Mouse (Mus musculus): Measurements from ENCODE around the gene Lpcat3.
"Not testable (repeated sequence)": the region's sequence is repeated elsewhere in the genome, so short reads cannot be mapped to it uniquely, and the experiment has no call there.

The Lpcat3 gene
- long read RNA-seq, experiment 1, transcript Lpcat3-201 (13 exons, 2,281 nt): major isoform, 103 of 129 reads
- long read RNA-seq, experiment 1, partial matches to known transcripts: 21 of 129 reads
- long read RNA-seq, experiment 1, other reads (novel, unspliced or antisense): 5 of 129 reads
- long read RNA-seq, experiment 2, transcript Lpcat3-201 (13 exons, 2,281 nt): major isoform, 67 of 113 reads
- long read RNA-seq, experiment 2, partial matches to known transcripts: 34 of 113 reads
- long read RNA-seq, experiment 2, other reads (novel, unspliced or antisense): 11 of 113 reads

DNA sequence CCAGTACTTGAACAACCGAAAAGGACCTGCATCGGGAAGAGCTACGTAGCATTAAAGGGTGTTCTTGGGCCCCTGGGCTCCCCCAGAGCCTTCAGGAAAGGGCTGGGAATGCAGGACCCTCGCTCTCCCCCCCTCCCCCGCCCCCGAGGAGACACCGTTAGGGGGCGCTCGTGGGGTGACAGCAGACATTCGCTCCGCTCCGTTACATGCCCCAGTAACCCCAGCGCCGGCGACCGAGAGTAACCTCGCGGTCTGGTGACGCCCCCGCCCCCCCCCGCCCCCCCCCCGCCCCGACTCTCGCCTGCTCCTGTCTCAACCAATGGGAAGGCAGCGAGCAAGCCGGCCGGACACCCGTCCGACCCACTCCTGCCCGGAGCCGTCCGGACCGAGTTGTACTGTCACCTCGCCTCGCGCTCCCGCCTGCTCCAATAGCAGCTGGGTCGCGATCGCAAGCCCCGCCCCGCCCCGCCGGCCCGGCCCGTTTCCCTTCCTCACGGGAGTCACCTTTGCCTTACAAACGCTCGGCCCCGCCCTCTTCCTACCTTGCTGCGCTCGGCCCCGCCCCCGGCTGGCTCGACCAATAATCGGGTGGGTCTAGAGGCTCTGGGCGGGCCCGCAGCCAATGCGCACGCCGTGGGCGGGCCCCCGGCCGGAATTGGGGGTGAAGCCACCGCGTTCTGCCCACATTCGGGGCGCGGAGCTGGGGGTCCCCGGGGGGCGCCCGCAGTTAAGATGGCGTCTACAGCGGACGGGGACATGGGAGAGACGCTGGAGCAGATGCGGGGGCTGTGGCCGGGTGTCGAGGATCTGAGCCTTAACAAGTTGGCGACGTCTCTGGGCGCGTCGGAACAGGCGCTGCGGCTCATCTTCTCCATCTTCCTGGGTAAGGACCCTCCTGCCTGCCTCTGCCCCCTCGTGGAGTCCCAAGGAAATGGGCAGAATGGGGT, at the start of gene Lpcat3:
Gene Lpcat3 (plus strand): TSS at position 551 of the 947 bp plus-strand sequence.
- intact Hi-C loops (cut with DNase I): loop anchor here (5.0 kb wide), 1 partner anchor 40 kb away; no protein-coding TSS in a partner anchor

DNA sequence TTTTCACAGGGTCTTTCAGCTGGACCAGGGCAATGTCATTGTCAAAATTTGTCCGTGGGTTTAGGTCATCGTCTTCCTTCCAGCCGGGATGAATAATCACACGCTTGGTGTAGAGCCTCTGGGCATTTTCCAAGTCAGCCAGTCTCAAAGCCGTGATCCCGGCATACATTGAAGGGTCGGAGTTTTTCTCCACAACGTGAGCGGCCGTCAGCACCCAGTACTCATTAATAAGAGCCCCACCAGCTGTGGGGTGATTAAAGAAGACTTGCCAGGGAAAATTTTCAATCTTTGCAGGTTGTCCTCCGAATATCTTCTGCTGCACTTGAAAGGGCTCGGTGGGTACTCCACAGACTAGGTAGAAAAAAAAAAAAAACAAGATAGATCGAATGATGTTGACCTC, 37.2 kb upstream of the Lpcat3 start:
- intact Hi-C loops (cut with DNase I): no loop called here

DNA sequence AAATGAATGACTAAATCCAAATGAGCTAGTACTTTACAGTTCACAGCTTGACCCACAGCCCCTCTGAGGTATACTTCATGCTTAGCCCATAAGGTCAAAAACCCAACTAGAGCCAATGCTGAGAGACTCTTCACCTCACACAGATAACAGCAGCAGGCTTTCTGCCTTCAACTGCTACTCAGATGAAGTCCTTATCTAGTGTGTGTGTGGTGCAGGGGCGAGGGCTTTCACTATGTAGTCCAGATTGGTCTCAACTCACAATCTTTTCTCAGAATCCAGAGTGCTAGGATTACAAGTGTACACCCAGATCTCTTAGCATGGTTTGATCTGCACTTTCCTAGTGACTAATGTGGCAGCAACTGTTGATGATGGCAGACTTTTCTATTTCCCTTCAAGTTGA, 36.6 kb upstream of the Lpcat3 start:
- intact Hi-C loops (cut with DNase I): not testable (repeated sequence)

DNA sequence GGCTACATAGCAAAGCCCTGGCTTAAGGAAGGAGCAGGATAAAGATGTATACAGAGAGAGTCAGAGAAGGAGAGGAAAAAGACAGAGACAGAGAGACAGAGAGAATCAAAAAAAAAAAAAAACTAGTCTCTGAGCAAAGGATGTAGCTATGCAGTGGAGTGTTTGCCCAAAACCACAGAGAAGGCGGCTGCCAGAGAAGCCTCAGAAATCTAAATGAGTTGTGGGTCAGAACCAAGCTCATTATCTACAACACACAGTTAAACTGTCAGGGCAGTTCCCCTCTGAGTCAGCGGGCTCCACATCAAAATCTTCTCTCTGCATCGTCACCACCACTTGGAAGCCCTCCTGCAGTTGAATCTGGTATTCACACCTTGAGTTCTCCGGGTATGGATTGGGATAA, 32.1 kb upstream of the Lpcat3 start:
- intact Hi-C loops (cut with DNase I): loop anchor here (10.0 kb wide), 1 partner anchor 146 kb away; no protein-coding TSS in a partner anchor

DNA sequence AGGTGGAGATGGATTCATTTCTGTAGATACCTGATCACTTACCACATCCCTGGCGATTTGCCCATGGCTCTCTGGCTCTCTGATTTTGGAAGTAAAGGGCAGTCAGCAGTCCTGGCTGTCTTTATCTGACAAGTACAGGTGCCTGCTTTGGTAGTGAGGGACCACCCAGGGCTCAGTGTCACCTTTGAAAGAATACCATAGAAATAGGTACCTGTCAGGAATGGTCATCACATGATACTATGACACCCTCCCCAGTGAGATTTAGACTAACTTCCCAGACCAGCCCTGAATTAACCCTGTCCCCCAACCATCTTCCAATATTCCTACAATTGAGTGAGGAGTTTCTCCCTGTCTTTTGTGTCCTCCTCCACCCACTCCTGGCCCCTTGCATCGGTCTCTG, 26.8 kb upstream of the Lpcat3 start, which contains the start of gene C1s2:
Gene C1s2 (minus strand): TSS at position 101 of the 400 bp plus-strand sequence.
- intact Hi-C loops (cut with DNase I): loop anchor here (5.0 to 10.0 kb wide), 2 partner anchors 64 to 151 kb away; partner anchors contain the start of gene C1rb

DNA sequence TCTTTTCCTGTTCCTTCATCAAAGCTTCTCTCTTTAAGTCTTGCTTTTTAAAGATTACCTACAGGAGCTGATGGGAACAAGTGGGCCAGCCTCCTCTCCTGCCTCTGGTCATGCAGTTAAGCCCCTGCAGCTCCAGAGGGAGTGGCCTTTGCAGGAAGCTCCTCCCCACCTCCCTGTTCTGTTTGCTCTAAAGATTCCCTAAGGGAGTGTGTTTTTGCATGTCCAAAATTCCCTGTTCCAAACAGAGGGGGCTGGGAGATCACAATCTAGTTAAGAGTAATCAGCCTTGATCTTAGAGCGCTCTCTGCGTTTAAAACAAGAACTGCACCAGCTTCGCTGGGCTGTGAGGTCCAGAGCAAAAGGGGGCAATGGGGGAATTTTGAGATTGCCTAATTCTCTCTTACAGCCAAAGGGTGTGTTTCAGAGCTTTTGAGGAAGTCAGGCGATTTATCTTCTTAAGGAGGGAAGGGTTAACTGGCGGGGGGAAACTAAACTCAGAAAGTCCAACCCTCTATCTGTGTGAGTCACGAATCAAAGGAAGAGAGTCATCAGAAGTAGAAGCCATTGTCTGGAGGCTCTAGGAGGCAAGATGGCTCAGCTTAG, 25.9 kb upstream of the Lpcat3 start:
- intact Hi-C loops (cut with DNase I): loop anchor here (5.0 to 10.0 kb wide), 2 partner anchors 65 to 152 kb away; partner anchors contain the start of gene C1rb

DNA sequence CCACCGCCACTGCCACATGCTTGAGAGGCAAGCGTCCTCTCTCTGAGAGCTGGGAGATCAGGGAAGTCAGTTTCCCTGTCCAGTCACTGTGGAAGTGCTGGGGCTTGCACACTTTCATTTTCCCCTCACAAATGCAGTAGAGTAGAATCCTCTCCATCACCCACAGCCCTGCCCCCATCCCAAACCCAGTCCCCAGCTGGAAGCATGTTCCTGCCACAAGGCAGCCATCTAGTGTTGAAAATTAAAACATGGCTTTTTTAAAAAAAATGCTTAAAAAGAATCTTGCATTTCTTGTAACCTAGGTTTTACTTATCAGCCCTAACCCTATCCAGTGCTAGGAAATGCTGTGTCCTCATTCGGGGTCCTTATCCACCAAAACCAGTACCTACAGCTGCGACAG, 22.8 kb upstream of the Lpcat3 start:
- intact Hi-C loops (cut with DNase I): loop anchor here (2.0 to 5.0 kb wide), 2 partner anchors 47 to 119 kb away; no protein-coding TSS in a partner anchor

DNA sequence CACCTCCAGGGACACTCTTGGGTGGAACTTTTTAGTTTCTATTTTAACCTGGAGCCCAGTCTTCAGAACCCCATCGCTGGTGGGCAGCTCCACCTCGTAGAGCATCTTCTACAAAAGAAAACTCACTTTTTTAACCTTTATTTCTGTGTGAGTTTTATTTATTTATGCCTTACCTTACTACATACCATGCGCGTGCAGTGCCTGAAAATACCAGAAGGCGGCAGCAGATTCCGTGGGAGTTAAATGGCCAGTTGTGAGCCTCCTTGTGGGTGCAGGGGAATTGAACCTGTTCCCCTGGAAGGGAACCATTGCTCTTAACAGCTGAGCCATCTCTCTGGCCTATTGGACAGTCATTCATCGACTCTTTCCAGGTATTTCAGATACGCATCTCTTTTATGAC, 21.8 kb upstream of the Lpcat3 start:
- intact Hi-C loops (cut with DNase I): loop anchor here (2.0 to 5.0 kb wide), 2 partner anchors 46 to 118 kb away; no protein-coding TSS in a partner anchor

DNA sequence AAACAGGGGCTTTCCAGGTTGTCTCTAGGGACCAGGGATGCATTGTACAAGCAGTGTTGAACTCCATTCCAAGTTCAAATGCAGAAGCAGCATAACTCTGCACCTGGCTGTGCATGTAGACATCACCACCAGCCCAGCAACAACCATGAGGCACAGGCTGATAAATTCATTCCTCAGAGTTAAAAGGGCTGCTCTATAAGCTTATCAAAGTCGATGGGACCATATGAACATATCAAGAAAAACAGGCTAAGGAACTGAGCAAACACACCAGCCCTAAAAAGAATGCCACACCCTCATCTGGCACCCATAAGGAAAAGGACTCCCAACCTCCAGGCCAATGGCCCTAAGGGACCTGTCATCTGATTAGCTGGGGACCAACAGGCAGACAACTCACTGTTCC, 16.4 kb upstream of the Lpcat3 start:
- intact Hi-C loops (cut with DNase I): no loop called here

DNA sequence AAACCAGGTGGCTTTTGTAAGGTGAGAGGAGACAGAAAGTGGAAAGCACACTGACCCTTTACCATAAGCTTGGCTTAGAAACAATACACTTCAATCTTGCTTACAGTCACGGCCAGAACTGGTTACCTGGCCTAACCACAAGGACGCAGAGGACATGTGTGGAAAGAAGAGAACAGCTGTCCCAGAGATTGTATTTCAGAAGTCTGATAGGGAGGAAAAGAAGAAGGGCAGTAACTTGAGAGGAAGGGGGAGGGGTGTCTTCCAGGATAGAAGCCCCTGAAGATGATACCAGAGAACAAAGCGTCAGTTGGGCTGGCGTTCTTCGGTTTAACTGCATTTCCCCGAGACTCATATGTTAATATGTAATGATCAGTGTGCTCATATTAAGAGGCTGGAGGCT, 6.9 kb upstream of the Lpcat3 start:
- intact Hi-C loops (cut with DNase I): no loop called here

DNA sequence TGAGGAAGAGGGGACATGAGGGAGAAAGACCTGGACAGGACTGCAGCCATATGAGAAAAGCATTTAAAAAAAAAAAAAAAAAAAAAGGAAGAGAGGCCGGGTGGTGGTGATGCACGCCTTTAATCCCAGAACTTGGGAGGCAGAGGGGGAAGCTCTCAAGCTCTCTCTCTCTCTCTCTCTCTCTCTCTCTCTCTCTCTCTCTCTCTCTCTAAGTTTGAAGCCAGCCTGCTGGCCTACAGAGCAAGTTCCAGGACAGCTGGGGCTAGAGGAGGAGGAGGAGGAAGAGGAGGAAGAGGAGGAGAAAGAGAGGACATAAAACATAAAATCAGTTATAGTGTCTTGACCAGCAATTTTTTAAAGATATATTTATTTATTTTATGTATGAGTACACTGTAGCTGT, 4.8 kb upstream of the Lpcat3 start:
- intact Hi-C loops (cut with DNase I): no loop called here

DNA sequence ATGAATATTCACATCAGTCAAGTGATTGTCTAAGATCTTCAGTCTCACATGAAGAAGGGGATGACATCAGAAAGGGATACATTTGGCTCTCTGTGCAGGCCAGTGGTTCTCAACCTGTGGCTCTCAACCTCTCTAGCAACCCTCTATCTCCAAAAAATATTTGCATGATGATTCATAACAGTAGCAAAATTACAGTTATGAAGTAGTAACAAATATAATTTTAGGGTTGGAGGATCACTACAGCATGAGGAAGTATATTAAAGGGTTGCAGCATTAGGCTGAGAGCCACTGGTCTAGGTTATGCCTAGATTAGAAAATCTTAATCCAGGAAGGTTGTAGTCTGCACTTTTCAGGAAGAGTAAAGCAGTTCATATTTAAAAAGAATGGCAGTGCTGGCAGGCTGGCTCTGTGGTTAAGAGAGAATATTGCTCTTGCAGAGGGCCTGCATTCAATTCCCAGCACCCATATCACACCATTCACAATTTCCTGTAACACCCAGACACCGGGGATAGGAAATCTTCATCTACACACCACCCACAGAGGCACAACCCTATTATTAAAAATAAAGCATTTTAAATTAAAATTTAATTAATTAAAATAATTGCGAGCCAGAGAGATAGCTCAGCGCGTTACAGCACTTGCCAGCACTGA, 1.5 kb upstream of the Lpcat3 start:
- intact Hi-C loops (cut with DNase I): loop anchor here (5.0 kb wide), 1 partner anchor 41 kb away; no protein-coding TSS in a partner anchor

DNA sequence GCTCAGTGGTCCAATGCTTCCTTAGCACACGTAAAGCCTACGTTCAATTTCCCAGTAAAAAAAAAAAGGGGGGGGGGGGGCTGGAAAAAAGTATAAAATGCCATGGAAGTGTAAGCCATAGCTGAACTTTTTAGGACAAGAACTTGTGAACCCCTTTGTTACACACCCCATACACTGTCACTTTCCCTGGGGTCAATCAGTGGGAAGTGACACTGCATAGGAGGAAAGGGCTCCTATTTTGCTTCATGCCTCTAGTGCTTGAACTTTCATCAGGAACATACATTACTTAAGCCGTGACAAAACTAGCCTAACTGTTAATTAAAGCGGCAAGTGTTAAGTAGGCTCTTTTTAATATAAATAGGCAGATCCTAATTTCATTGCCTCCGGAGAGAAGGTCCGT, 832 bp upstream of the Lpcat3 start:
- intact Hi-C loops (cut with DNase I): loop anchor here (5.0 kb wide), 1 partner anchor 40 kb away; no protein-coding TSS in a partner anchor

DNA sequence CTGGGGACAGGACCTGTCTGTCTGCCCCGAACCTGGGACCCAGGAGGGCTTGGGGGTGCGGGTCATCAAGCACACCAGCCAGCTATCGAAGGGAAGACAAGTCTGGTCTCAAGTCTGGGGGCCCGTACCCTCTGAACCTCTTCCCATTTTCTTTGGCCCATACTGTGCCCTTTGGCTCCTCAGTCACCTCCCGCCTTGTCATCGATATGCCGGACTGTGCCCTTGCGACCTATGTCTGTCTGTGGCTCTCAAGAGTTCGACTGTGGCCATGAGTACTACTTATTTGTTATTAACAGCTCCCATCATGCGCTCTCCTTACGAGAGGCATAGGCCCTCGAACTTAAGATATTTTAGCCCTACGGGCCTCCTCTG, 583 bp downstream of the Lpcat3 start:
- intact Hi-C loops (cut with DNase I): loop anchor here (5.0 kb wide), 1 partner anchor 39 kb away; no protein-coding TSS in a partner anchor

DNA sequence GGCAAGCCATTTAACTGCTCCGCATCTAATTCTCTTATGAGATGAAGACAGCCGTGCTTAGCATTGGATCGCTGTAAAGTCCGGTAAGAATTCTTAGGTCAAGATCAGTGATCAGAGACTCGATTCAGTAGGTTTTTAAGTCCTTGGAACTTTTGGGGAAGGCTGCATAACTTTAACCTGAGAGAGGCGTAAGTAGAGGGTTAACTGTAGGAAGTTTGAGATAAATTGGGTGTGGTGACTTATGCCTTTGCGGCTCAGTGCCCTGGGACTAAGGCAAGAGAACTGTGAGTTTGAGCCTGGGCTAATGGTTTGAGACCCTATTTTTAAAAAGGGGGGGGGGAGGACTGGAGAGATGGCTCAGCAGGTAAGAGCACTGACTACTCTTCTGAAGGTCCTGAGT, 1.4 kb downstream of the Lpcat3 start:
- intact Hi-C loops (cut with DNase I): loop anchor here (5.0 kb wide), 1 partner anchor 38 kb away; no protein-coding TSS in a partner anchor

DNA sequence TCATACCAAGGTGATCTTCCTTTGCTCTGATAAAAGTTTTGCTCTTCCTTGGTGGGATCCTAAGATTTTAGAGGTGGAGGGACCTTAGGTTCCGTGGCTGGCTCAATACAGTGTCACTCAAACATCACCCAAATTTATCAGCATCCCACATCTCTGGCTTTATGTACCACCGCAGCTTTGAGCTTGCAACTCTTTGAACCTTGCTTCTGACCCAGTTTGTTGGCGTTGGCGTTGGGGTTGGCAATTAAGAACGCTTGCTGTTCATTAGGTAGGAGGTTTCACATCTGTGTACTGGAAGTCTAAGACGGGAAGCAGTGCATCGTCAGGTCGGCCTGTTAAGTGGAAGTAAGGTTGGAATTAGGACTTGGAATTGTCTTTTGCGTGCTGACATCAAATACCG, 2.2 kb downstream of the Lpcat3 start:
- intact Hi-C loops (cut with DNase I): no loop called here

DNA sequence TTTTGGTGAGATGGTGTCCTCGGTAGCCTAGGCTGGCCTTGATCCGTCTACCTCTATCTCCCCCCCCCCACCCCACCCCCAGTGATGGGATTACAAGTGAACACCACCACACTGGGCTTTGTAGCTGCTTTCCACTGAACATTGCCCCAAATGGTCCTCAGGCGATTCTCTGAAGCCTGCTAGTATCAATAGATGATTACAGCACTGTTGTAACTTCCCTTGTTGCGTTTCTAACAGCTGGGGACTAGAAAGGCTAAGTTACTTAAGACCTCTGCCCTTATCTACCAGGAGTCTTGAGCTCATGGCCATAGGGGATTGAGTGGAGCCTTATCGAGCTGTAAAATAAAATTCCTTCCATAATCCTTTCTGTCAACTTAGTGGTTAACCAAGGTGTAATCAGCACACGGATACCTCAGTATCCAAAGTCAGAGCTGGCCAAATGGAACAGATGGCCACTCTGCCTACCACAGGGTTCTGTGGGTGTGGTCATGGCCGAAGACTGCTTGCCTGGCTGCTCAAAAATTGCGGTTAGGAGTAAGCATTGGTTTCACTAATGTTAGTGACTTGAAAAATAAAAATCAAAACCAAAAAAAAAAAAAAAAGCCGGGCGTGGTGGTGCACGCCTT, 6.5 kb downstream of the Lpcat3 start:
- intact Hi-C loops (cut with DNase I): no loop called here

DNA sequence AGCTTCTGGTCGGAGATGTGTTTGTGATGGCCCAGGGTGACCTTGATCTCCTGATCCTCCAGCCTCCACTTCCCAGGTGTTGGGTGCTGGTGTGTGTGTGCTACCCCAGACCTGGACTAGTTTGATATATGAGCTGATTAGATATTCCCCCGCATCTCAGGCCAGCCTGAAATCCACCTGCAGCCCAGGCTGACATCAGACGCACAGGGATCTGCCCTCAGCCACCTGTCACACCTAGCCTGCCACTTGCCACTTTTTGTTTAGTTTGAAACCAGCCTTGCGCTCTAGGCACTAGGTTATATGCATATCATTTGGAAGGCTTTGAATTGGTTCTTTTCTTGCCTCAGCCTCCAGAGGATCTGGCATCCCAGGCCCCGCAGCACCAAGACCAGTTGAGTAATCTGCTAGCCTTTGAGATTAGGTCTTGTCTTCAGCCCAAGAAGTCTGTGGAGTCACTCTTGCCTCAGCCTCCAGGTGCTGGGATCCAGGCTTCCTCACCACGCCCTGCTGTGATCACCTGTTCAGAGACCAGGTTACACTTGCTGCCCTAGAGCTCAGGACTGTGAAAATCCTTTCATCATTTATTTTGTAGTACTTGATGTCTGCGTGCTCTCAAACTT, 7.6 kb downstream of the Lpcat3 start:
- intact Hi-C loops (cut with DNase I): no loop called here

DNA sequence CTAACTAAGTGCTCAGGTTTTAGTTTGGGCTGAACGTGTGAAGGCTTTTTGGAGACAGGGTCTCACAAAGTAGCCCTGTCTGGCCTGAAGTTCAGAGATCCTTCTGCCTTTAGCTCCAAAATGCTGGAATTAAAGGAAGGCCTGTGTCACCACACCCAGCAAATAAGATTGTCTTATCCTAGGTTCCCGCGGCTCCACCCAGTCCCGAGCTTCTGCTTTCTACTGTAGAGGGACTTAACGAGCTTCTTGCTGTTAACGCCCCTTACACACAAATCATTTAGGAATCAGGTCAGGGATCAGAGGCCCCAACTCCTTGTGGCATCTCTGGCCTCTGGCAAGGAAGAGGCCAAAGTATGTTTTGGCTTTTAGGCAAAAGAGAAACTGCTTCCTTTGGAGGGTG, 9.3 kb downstream of the Lpcat3 start:
- intact Hi-C loops (cut with DNase I): no loop called here

DNA sequence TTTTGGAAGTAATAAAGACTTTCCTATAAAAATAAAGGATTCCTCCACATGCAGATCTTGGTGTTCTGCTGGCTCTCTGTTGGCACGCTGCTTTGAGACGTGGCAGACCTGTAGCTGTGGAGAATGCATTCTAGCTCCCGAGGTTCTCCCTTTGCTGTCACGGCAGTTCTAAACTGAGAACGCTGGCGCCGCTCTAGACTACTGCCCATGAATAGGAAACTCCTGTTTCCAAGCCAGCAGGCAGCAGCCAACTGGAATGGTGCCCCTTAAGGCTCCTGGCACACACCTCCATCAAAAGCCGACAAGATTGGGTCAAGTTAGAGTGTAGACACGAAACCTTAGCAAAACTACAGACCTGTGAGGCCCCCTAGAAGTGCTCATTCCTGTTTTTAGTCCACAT, 10.8 kb downstream of the Lpcat3 start:
- intact Hi-C loops (cut with DNase I): no loop called here

All from adrenal gland (tissue).